Mouse (Mus musculus) left cerebral cortex, adult 18-20 months (tissue): Measurements from ENCODE around the gene Ulk1. TPM values are rescaled to one million over a fixed set of nuclear protein-coding genes. Genes with fewer than 3 reads are reported as not detected.
A peak's percentile ranks its signal among the peaks of the same experiment; 100 is the strongest.
"Not testable (repeated sequence)": the region's sequence is repeated elsewhere in the genome, so short reads cannot be mapped to it uniquely, and the experiment has no call there.

Source experiments
- DNase-seq, 2 experiments: peaks; one replicate each; pipeline ENCODE4 v3.0.0; 2021 to 2022; ENCODE audit warnings: low spot score in 2 of 2, mixed read lengths in 1 of 2
- total RNA-seq, 2 experiments: library from RNA; stranded (reverse); gene quantifications; 2 replicates each; pipeline ENCODE4 v1.2.3; 2021

Gene Ulk1
- total RNA-seq, 2 experiments from 2014 or later: 68.3 to 69.6 TPM

- DNase-seq: no peak
Observed at GRCm38 (mm10) chr5:110806154-110806553, 3.7 kb downstream of the Ulk1 start.

GRCm38 (mm10) chr5:110804012-110804743 is 5.7 kb downstream of the Ulk1 start:
- DNase-seq: no peak

GRCm38 (mm10) chr5:110802809-110803208 is 7.1 kb downstream of the Ulk1 start:
- DNase-seq: no peak

GRCm38 (mm10) chr5:110802186-110802585 is 7.7 kb downstream of the Ulk1 start:
- DNase-seq: peak in 1 of 2 experiments; percentile 30

- DNase-seq: no peak
Observed at GRCm38 (mm10) chr5:110801036-110801624, 8.8 kb downstream of the Ulk1 start.

GRCm38 (mm10) chr5:110797696-110798095 is 12.2 kb downstream of the Ulk1 start:
- DNase-seq: no peak

GRCm38 (mm10) chr5:110794363-110794762 is 15.5 kb downstream of the Ulk1 start:
- DNase-seq: no peak

- DNase-seq: no peak
Observed at GRCm38 (mm10) chr5:110788684-110789083, 21.2 kb downstream of the Ulk1 start.

GRCm38 (mm10) chr5:110786081-110786835 is 23.6 kb downstream of the Ulk1 start:
- DNase-seq: peak in 1 of 2 experiments; percentile 55

GRCm38 (mm10) chr5:110783150-110783549 is 26.7 kb downstream of the Ulk1 start:
- DNase-seq: no peak

GRCm38 (mm10) chr5:110781529-110782238 is 28.2 kb downstream of the Ulk1 start:
- DNase-seq: no peak

GRCm38 (mm10) chr5:110780761-110781528 is 29.0 kb downstream of the Ulk1 start:
- peak; percentile 25 to 32 for DNase-seq

- DNase-seq: peak; percentile 96 to 98
Observed at GRCm38 (mm10) chr5:110779998-110780760, 29.7 kb downstream of the Ulk1 start, which contains the start of gene Pus1. Gene Pus1, minus strand, starts transcription at chr5:110780659.

- no peak for DNase-seq
Observed at GRCm38 (mm10) chr5:110779276-110779997, 30.5 kb downstream of the Ulk1 start.

- no peak for DNase-seq
Observed at GRCm38 (mm10) chr5:110778263-110778662, 31.6 kb downstream of the Ulk1 start.

- no peak for DNase-seq
Observed at GRCm38 (mm10) chr5:110776141-110776540, 33.8 kb downstream of the Ulk1 start.

- no peak for DNase-seq
Observed at GRCm38 (mm10) chr5:110774511-110774910, 35.4 kb downstream of the Ulk1 start.

- not testable (repeated sequence) for DNase-seq
Observed at GRCm38 (mm10) chr5:110772945-110773344, 37.0 kb downstream of the Ulk1 start.
